Mouse (Mus musculus) adrenal gland, adult (tissue): ENCODE measurements at regions not wholly inside any gene's neighbourhood (a gene's known extent, or its start where the extent isn't known, plus 50 kb on each side); places are given as distances from the start of the nearest gene placed in this dataset.

Experiments used
- DNase-seq, 2 experiments: peaks; one replicate each; pipeline ENCODE4 v3.0.0; 2022 to 2023; ENCODE audit warnings: low spot score in 1 of 2; ENCODE audit not compliant: inconsistent age in 2 of 2

- no peak for DNase-seq
These were observed 191.6 kb upstream of the Tgfbr2 start for GRCm38 (mm10) chr9:116366713-116367112.

DNA sequence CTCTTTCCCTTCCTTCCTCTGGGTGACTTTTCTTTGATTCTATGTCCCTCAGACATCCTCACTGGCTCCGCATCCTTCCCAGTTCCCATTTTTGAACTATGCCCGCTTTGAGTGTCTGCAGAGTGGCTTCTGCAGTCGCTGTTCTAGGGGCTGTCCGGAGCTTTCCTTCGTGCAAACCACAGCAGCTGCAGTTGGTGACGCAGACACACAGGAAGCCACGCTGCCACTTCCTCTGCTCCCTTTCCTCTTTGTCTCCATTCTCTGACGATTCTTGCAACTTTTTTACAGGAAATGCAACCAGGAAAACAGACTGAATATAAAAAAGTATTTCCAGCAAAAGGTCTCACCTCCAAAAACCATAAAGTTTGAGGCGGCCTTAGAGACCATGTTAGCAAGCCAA, 191.0 kb upstream of the Tgfbr2 start:
- DNase-seq = peak in 1 of 2 experiments; percentile 54

DNA sequence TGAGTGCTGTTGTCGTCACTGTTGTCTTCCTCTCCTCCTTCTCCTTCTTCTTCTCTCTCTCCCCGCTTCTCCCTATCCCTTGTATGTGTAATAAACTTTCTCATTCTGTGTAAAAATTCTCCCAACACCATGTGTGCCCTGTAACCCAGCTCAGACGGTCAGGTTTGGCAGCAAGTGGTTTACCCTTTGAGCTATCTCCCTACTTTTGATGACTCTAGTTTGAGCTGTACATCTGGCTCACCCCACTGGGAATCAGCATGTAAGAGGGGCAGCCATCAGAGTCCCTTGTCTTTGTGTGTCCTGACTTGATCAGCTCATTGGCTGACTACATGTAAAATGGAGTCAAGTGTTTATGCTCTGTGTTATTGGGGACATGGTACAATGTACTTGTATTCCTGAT, 190.5 kb upstream of the Tgfbr2 start:
- DNase-seq = no peak

- DNase-seq = peak; percentile 55 to 81
These were observed 190.0 kb upstream of the Tgfbr2 start for GRCm38 (mm10) chr9:116365016-116365685.

DNA sequence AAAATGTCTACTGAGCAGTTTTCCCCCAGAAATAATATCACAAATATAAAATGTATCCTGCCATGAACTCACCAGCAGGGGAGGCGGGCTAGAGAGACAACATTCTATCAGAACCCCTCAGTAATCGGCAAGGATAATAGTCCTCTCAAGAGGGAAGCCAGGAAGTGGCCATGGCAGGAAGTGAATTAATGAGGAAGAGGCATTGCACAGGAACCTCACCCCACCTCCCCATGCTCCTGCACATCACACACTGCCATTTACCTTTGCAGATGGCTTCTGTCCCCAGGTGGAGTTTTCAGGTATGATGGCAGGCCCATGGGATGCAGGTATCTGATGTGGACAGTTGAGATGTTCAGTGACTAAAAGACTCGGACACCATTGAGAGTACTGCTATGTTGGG, 185.9 kb upstream of the Tgfbr2 start:
- no peak for DNase-seq

GRCm38 (mm10) chr9:116354056-116354732, 179.0 kb upstream of the Tgfbr2 start:
- peak; percentile 59 to 87 for DNase-seq

DNA sequence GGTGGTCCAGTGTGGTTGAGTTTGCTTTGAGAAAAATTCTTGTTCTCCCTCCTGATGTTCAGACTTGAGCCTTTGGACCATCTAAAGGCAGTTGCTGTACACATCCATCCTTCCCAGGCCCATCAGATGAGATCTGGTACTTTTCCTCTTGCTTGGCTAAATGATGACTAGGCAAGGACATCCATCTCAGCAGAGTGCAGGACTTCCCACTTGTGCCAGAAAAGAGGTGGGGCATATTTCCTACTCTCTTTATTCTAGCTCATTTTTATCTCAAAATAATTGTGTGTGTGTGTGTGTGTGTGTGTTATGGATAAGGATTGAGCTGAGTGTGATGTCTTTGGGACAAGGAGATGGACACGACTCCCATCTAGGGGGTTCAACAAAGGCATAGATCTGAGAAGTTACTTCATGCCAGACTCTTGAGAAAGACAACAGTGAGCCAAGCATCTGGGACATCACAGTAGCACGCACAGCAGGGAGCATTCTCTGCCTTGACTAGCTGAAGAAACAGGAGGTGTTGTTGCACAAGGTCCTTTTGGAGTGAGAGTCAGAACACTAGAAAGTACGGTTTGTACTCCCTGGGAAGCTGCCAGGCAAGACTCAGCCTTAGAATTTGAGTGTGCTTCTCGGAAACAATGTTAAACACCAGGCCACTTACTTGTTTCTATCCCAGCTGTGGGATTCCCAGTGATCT, 177.8 kb upstream of the Tgfbr2 start:
- peak; percentile 79 to 82 for DNase-seq

GRCm38 (mm10) chr9:116350804-116351547, 175.8 kb upstream of the Tgfbr2 start:
- DNase-seq = no peak

DNA sequence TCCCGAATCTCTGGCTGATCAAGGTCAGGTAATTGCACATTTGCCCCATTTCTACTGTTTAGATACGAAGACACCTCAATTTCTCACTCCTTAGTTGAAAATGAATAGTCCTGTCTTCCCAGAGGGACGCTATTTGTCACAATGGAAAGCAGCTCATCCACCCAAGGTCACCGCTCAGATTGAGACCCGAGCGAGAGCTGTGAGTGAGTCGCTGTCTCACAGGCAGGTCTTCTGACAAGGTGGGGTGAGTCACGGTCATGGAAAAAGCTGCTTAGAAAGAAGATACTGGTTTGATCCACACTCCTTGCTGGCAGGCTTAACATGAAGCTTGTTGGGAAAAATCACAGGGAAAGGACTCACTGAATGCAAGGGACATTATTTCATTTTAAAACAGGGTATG, 171.9 kb upstream of the Tgfbr2 start:
- DNase-seq = peak; percentile 75 to 90

DNA sequence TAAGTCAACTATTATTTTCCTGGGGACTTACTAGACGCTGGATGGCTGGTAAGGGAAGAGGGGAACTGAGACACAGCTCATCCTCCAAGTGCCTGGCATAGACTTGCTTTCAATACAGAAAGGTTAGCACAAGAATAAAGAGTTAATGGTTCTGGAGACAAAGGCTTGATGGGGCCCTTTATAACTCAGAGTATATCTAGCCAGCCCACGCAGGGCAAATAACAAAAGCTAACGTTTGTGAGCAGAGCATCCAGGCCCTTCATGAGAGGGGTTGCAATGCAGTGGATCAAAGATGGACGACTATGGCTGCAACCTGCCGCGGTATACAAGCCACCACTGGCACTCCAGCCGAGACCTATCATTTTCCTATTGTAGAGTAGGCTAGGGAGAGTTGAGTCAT, 171.3 kb upstream of the Tgfbr2 start:
- no peak for DNase-seq

DNA sequence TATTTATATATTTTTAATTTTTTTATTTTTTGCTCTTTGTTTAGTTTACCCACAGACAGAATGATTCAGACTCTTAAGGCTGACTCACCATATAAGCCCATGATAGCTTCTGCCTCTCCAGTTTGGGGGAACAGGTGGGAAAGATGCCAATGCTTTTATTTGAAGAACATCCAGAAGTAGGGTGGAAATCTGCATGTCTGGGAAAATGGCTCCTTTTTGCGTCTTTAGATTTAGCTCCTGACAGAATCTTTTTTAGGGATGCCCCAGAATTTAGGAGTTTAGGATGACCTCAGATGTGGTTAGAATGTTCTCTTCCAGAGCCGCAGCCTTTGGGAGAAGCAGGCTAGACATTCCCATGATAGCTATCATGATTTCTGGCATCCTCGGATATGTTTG, 167.9 kb upstream of the Tgfbr2 start:
- DNase-seq = peak in 1 of 2 experiments; percentile 22

DNA sequence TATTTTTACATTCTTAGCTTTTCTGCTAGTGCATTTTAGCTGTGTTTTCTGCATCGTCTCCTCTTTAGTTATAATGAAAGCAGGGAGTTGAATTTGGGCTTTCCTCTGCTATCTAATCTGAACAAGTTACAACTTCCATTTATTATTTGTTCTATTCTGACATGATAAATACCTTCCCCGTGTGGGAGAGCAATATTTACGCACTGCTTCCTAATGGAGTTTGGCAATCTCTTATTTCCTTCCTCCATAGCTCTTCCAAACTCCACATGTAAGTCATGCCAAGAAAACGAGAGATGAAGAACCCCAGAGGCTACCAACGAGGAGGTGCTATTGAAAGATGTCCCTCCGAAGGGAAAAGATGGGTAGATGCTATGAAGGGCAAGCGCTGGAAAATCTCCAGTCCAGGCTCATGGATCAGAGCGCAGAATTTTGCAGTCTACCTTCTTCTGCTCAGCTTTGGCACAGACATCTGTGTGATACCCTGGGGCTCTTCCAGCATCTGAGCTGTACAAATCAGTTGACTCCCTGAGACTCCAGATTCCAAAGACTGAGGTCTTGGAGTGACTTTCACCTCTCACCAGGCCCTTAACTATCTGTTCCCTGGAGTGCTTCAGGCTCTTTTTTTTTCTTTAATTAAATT, 167.4 kb upstream of the Tgfbr2 start:
- DNase-seq = peak in 1 of 2 experiments; percentile 57

DNA sequence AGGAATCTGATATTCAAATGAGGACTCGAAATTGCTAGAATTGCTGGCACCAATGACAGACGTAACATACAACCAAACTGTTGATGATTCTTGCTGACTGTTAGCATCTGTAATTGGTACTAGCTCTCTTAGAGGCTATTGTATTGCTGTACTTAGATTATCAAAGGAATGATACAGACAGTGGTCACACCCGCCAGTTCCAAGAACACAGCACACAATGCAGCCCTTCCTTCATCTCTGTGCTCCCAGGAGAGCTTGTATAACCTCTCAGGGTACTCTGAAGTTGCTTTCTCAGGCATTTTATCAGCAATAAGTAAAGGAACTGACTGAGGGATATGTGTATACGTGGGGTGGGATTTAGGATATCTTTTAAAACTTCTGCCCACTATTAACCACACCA, 166.8 kb upstream of the Tgfbr2 start:
- DNase-seq = no peak

DNA sequence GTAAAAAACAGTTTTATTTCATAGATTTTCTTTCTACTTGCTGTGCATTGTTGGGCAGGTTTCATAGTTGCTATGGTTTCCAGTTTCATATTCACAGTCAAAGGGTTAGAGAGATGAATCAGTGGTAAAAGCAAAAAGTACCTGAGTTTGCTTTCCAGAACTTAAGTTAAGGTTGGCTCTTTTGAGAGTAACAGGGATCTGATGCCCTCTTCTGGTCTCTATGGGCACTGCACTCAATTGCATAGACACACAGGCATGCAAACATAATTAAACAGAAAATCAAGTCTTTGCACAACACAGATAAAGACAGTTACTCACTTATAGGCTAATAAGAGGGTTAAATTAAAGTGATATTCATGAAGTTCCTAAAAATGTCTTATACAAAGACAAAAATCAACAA, 165.8 kb upstream of the Tgfbr2 start:
- DNase-seq = peak in 1 of 2 experiments; percentile 45

DNA sequence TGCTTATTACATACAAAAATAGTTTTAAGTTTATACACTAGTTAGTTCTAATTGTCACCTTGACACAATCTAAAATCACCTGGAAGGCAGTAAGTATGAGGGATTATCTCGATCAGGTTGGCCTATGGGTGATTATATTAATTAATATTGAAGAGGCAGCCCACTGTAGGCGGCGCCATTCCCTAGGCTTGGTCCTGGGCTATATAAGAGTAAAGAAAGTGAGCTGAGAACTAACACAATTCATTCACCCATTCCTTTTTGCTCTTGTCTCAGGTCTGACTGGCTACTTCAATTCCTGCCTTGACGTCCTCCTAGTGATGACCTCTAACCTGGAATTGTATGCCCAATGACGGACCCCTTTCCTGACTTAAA, 163.6 kb upstream of the Tgfbr2 start:
- peak in 1 of 2 experiments; percentile 29 for DNase-seq

DNA sequence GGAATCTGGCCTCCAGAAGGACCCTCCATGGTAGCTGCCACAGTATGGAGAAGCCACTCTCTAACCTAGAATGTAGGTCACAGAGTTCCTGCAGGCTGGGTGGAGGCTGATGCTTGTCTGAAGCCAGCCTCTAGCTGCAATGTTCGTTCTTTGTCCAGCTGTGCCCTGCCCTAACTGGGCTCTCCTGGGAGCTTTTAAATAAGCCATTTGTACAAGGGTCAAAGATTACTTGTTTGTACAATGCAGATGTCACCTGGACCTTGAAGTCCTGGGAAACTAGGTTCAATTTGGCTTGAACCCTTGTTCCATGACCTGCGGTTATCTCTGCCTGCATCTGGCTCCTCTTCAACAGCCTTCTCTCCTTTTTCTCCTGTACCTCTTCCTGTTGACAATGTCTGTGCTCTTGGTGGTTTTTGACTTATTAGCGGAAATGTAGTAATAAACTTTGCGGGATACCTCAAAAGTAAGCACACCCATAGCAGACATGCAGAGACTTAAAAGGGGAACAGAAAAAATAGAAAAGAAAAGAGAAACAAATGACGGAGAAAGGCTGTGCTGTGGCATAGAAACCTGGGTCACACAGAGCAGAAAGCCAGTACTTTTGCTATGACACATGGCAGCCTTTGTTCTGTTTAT, 163.1 kb upstream of the Tgfbr2 start:
- DNase-seq = peak in 1 of 2 experiments; percentile 68

DNA sequence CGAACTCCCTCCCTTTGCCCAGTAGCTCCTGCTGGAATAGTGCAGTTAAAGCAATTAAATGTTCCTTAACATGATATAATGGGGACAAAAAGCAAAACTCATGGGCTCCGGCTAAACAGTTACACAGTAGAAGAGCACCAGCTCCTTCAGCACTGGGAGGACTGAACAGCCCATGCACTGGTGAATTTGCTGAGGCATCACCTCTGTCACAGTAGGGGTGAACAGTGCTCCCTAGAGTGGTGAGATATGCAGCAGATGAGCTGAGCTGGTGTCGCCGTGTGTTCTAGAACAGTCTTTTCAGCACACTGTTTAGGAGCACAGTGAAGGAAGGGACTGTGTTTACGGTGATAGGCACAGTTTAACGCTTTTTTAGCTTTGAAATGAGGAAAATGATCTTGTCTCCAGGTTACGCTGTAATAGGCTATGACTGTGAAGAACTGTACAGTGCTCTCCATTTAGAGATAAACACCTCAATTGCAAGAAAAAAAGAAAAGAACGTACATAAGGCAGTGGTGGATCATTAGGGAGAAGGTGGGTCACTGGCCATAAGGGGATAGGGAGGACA, 162.4 kb upstream of the Tgfbr2 start:
- DNase-seq = peak in 1 of 2 experiments; percentile 24

DNA sequence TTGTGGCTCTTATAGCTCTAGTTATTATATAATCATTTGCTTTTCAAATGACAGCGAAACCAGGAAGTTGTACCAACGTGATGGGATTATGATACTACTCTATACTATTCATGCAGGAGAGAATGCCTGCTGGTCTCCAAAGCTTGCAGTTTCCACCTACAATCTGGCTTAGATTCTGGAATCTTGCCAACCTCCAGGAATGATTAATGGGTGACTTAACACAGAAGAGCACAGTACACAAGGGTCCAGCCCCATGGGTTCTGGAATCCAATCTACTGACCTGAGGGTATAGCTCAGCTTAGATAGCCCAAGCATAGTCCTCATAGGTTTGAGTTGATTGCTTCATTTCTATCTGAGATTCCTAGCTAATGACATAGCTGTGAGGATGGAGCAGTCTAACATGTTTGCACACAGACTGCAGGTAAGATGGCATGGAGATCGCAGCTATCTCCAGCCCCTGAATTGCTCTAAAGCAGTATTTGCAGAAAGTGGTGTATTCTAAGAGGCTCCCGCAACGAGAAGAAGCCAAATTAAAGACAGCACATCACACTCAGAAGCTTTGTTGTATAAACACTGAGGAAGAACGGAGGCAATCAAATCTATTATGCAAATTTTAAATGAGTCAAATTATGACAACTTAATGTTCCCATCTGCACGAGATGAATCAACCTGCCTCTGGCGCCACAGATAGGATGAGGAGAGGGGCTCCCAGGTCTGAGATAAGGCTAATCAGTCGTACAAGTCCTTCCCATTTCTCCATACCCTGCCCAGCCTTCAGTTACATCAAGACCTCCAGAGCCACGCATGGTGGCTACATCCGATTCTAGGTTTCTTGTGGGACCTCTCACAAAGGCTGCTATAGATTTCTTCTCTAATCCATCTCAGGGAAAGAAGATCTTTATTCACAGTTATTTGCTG, 160.7 kb upstream of the Tgfbr2 start:
- peak in 1 of 2 experiments; percentile 45 for DNase-seq

- peak in 1 of 2 experiments; percentile 45 for DNase-seq
These were observed 158.8 kb upstream of the Tgfbr2 start for GRCm38 (mm10) chr9:116333956-116334463.
